Comparison of ENCODE assay signal across 15 mouse cellular contexts in the genomic region with DNA sequence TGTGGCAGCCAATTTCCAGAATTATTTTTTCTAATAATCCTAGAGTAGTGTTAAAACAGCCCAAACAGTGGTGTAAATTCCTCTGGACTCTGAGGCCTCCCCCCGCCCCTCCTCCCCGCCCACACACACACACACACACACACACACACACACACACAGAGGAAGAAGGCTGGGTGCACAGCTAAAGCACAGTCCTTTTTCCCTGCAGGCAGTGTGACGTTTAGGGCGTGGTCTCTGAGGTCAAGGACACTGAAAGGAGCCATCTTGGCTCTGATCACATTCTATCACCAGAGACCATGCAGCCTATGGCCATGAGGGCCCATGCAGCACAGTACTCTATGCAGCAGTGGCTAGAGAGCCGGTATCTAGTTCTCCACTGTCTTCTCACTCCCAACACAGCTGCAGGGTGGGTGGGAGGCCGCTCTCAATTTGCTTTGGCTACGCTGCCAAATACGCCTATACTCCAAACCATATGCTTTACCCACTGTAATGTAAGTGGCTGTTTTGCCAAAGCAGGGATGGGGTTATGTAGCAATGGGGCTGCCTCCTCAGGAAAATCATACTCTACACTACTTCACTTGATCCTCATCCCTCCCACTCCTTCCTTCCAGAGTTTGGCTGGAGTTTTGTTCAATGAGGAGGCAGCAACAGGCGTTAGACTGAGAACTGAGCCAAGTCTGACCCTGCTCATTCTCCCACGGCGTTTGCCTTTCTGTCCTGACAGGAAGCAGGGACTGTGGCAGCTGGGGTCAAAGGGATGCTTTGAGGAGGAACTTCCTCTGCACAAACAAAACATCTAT. TPM values are rescaled to one million over a fixed set of nuclear protein-coding genes. Genes with fewer than 3 reads are reported as not detected.
DNase-seq lines count a peak whose midpoint lies in the region; ATAC-seq and TF ChIP-seq lines count a peak whose summit lies in the region.
"Had no signal": no experiment of that assay in that cellular context is flagged by ENCODE, and none has a peak within 500 bp of the region (broad histone marks: within the 10 kb centered on the region; RNA-seq: fewer than 3 reads in every experiment).

No protein-coding gene starts in this region.

- no peak overlapping the region for H3K4me2 ChIP-seq in hindbrain, embryonic 14.5 days (replicated peaks)
- no peak overlapping the region for H3K4me2 ChIP-seq in hindbrain, embryonic 11.5 days (replicated peaks; ENCODE audit: low read depth, low read length)
- no peak overlapping the region for H3K4me2 ChIP-seq in lung, embryonic 16.5 days (ENCODE audit: low read depth, low read length)
- no peak overlapping the region for H3K4me2 ChIP-seq in embryonic facial prominence, embryonic 12.5 days (replicated peaks)
- no peak overlapping the region; the same call in 1 of the 2 replicates for H3K4me2 ChIP-seq in limb, embryonic 13.5 days (replicated peaks)

- no peaks in the 10 kb centered on the region for H3K9me3 ChIP-seq in hindbrain, embryonic 14.5 days (ENCODE audit: control insufficient read depth, low read length)
- H3K9me3 ChIP-seq in hindbrain, embryonic 11.5 days (ENCODE audit: control insufficient read depth, low read length): no peaks in the 10 kb centered on the region
- H3K9me3 ChIP-seq in lung, embryonic 16.5 days (ENCODE audit: control insufficient read depth, low read length): no peaks in the 10 kb centered on the region
- H3K9me3 ChIP-seq in embryonic facial prominence, embryonic 12.5 days: no peaks in the 10 kb centered on the region
- no peaks in the 10 kb centered on the region for H3K9me3 ChIP-seq in limb, embryonic 13.5 days
- H3K9me3 ChIP-seq: megakaryocyte, embryonic 14.5 days had no signal

- no peak for TF ChIP-seq CTCF in lung, adult 2 months (IDR thresholded peaks at IDR 0.05; ENCODE audit: insufficient read depth, low read length)

- H3K27ac ChIP-seq in hindbrain, embryonic 14.5 days: 0 out of 2 replicates have a peak overlapping the region, but pooled peaks have one; percentile 11
- no peak overlapping the region for H3K27ac ChIP-seq in hindbrain, embryonic 11.5 days (ENCODE audit: low read depth, low read length)
- peak overlapping the region; percentile 63; the same call in 1 of the 2 replicates for H3K27ac ChIP-seq in lung, embryonic 16.5 days (ENCODE audit: low read length)
- H3K27ac ChIP-seq in embryonic facial prominence, embryonic 12.5 days: 0 out of 2 replicates have a peak overlapping the region, but pooled peaks have one; percentile 1
- 0 out of 2 replicates have a peak overlapping the region, but pooled peaks have one; percentile 6 for H3K27ac ChIP-seq in limb, embryonic 13.5 days

- H3K36me3 ChIP-seq in hindbrain, embryonic 14.5 days (replicated peaks; ENCODE audit: control insufficient read depth, insufficient read depth): no peaks in the 10 kb centered on the region
- H3K36me3 ChIP-seq in hindbrain, embryonic 11.5 days (ENCODE audit: control insufficient read depth, insufficient read depth, low read length): no peaks in the 10 kb centered on the region
- no peaks in the 10 kb centered on the region for H3K36me3 ChIP-seq in lung, embryonic 16.5 days (ENCODE audit: control insufficient read depth, insufficient read depth, low read length)
- H3K36me3 ChIP-seq in embryonic facial prominence, embryonic 12.5 days: no peaks in the 10 kb centered on the region
- H3K36me3 ChIP-seq in limb, embryonic 13.5 days: no peaks in the 10 kb centered on the region

- no peak for DNase-seq in hindbrain, embryonic 14.5 days (ENCODE audit: low spot score)
- no peak for DNase-seq in hindbrain, embryonic 11.5 days (ENCODE audit: low spot score)
- no peak for DNase-seq in lung, adult 2 months
- DNase-seq: cerebellum, postnatal 14 days; retina, postnatal 1 day had no signal

- H3K4me3 ChIP-seq in hindbrain, embryonic 14.5 days (replicated peaks; ENCODE audit: low read length): no peak overlapping the region
- H3K4me3 ChIP-seq in hindbrain, embryonic 11.5 days (ENCODE audit: low read depth, low read length): no peak overlapping the region
- H3K4me3 ChIP-seq in lung, embryonic 16.5 days (ENCODE audit: low read length): no peak overlapping the region
- H3K4me3 ChIP-seq in lung, adult 2 months (replicated peaks; ENCODE audit: extremely low read depth, low read depth, low read length): no peak overlapping the region
- no peak overlapping the region for H3K4me3 ChIP-seq in embryonic facial prominence, embryonic 12.5 days
- no peak overlapping the region for H3K4me3 ChIP-seq in limb, embryonic 13.5 days
- H3K4me3 ChIP-seq: erythroblast, embryonic 14.5 days; megakaryocyte, embryonic 14.5 days; myocyte had no signal

- no peaks in the 10 kb centered on the region for H3K27me3 ChIP-seq in hindbrain, embryonic 14.5 days (ENCODE audit: control insufficient read depth, insufficient read depth, low read length)
- H3K27me3 ChIP-seq in hindbrain, embryonic 11.5 days (ENCODE audit: control insufficient read depth, insufficient read depth, low read length): no peaks in the 10 kb centered on the region
- no peaks in the 10 kb centered on the region for H3K27me3 ChIP-seq in lung, embryonic 16.5 days (ENCODE audit: control insufficient read depth, insufficient read depth, low read depth, low read length)
- H3K27me3 ChIP-seq in embryonic facial prominence, embryonic 12.5 days: no peaks in the 10 kb centered on the region
- no peaks in the 10 kb centered on the region for H3K27me3 ChIP-seq in limb, embryonic 13.5 days

- 68% methylated on average over 11 of the region's 11 CpGs for WGBS in hindbrain, embryonic 14.5 days
- 75% methylated on average over 11 of the region's 11 CpGs for WGBS in hindbrain, embryonic 11.5 days
- WGBS in lung, embryonic 16.5 days: 49% methylated on average over 11 of the region's 11 CpGs
- WGBS in lung, adult 2 months: 53% methylated on average over 11 of the region's 11 CpGs
- 52% methylated on average over 11 of the region's 11 CpGs for WGBS in embryonic facial prominence, embryonic 12.5 days
- WGBS in limb, embryonic 13.5 days: 65% methylated on average over 11 of the region's 11 CpGs

- no peak overlapping the region for H3K9ac ChIP-seq in hindbrain, embryonic 14.5 days
- H3K9ac ChIP-seq in hindbrain, embryonic 11.5 days (ENCODE audit: low read depth, low read length): no peak overlapping the region
- no peak overlapping the region for H3K9ac ChIP-seq in lung, embryonic 16.5 days (ENCODE audit: low read length)
- H3K9ac ChIP-seq in embryonic facial prominence, embryonic 12.5 days: no peak overlapping the region
- H3K9ac ChIP-seq in limb, embryonic 13.5 days: no peak overlapping the region

- ATAC-seq in hindbrain, embryonic 14.5 days (ENCODE audit: low FRiP score): no peak
- no peak for ATAC-seq in hindbrain, embryonic 11.5 days (ENCODE audit: low FRiP score)
- ATAC-seq in lung, embryonic 16.5 days (ENCODE audit: low read depth): peak; percentile 79
- peak; percentile 37 for ATAC-seq in embryonic facial prominence, embryonic 12.5 days (ENCODE audit: insufficient number of reproducible peaks, insufficient read depth, low FRiP score, low TSS enrichment)
- ATAC-seq in limb, embryonic 13.5 days (ENCODE audit: low FRiP score, low read depth): peak; percentile 44
- no peak for ATAC-seq in inflammation-experienced regulatory T-cells, adult 6 months

- no peak for TF ChIP-seq POLR2A in lung, adult 2 months (IDR thresholded peaks at IDR 0.05; ENCODE audit: borderline replicate concordance, extremely low read depth, low read depth, low read length)

- peaks cover 8% of the 10 kb centered on the region; the same call in 1 of the 2 replicates for H3K4me1 ChIP-seq in hindbrain, embryonic 14.5 days (replicated peaks; ENCODE audit: control insufficient read depth, insufficient read depth, low read length)
- H3K4me1 ChIP-seq in hindbrain, embryonic 11.5 days (replicated peaks; ENCODE audit: control insufficient read depth, insufficient read depth, low read length): no peaks in the 10 kb centered on the region
- H3K4me1 ChIP-seq in lung, embryonic 16.5 days (replicated peaks; ENCODE audit: control insufficient read depth, insufficient read depth, low read length): peaks cover 14% of the 10 kb centered on the region; the same call in 1 of the 2 replicates
- H3K4me1 ChIP-seq in lung, adult 2 months (ENCODE audit: control insufficient read depth, insufficient read depth, low read length): no peaks in the 10 kb centered on the region
- H3K4me1 ChIP-seq in embryonic facial prominence, embryonic 12.5 days: peaks cover 13% of the 10 kb centered on the region
- peaks cover 17% of the 10 kb centered on the region for H3K4me1 ChIP-seq in limb, embryonic 13.5 days

RNA-seq across cellular contexts. Expression of a gene that starts 18.4 kb away (rescaled TPM):
- 21.2 and 23.0 TPM in 2 replicates for polyA plus RNA-seq in hindbrain, embryonic 14.5 days (2014; fragmentation: Nextera tagmentation; extraction: Ambion mirVana)
- 12.9 and 19.0 TPM in 2 replicates for polyA plus RNA-seq in hindbrain, embryonic 11.5 days (2014; fragmentation: Nextera tagmentation; extraction: Ambion mirVana)
- not detected in 2 replicates for polyA plus RNA-seq in lung, embryonic 16.5 days (2015; fragmentation: Nextera tagmentation; extraction: Ambion mirVana)
- not detected in 2 replicates for polyA plus RNA-seq in lung, adult 2 months (2012; rRNA removed)
- polyA plus RNA-seq in embryonic facial prominence, embryonic 12.5 days (2016; fragmentation: Nextera tagmentation; extraction: Ambion mirVana): 6.6 and 9.1 TPM in 2 replicates
- polyA plus RNA-seq in limb, embryonic 13.5 days (2015; fragmentation: Nextera tagmentation; extraction: Ambion mirVana): not detected in 2 replicates
- polyA plus RNA-seq in inflammation-experienced regulatory T-cells, adult 6 months (2017; shearing (Covaris generic)): not detected
- polyA plus RNA-seq: liver, adult 2 months; myocyte; stomach, embryonic 16.5 days; urinary bladder, adult 2 months had no signal

RNA-seq across cellular contexts. Expression of a gene that starts 54.8 kb away (rescaled TPM):
- not detected in 2 replicates for polyA plus RNA-seq in hindbrain, embryonic 14.5 days (2014; fragmentation: Nextera tagmentation; extraction: Ambion mirVana)
- 0.34 TPM in 1 of 2 replicates, not detected in the other for polyA plus RNA-seq in hindbrain, embryonic 11.5 days (2014; fragmentation: Nextera tagmentation; extraction: Ambion mirVana)
- not detected in 2 replicates for polyA plus RNA-seq in lung, embryonic 16.5 days (2015; fragmentation: Nextera tagmentation; extraction: Ambion mirVana)
- not detected in 2 replicates for polyA plus RNA-seq in lung, adult 2 months (2012; rRNA removed)
- polyA plus RNA-seq in embryonic facial prominence, embryonic 12.5 days (2016; fragmentation: Nextera tagmentation; extraction: Ambion mirVana): not detected in 2 replicates
- not detected in 2 replicates for polyA plus RNA-seq in limb, embryonic 13.5 days (2015; fragmentation: Nextera tagmentation; extraction: Ambion mirVana)
- not detected for polyA plus RNA-seq in inflammation-experienced regulatory T-cells, adult 6 months (2017; shearing (Covaris generic))
- polyA plus RNA-seq: erythroblast, embryonic 14.5 days; liver, adult 2 months; myocyte; stomach, embryonic 16.5 days; urinary bladder, adult 2 months had no signal

RNA-seq across cellular contexts. Expression of a gene that starts 58.8 kb away (rescaled TPM):
- 418 and 450 TPM in 2 replicates for polyA plus RNA-seq in hindbrain, embryonic 14.5 days (2014; fragmentation: Nextera tagmentation; extraction: Ambion mirVana)
- polyA plus RNA-seq in hindbrain, embryonic 11.5 days (2014; fragmentation: Nextera tagmentation; extraction: Ambion mirVana): 962 and 974 TPM in 2 replicates
- 736 and 786 TPM in 2 replicates for polyA plus RNA-seq in lung, embryonic 16.5 days (2015; fragmentation: Nextera tagmentation; extraction: Ambion mirVana)
- 43.1 and 74.9 TPM in 2 replicates for polyA plus RNA-seq in lung, adult 2 months (2012; rRNA removed)
- polyA plus RNA-seq in embryonic facial prominence, embryonic 12.5 days (2016; fragmentation: Nextera tagmentation; extraction: Ambion mirVana): 922 and 970 TPM in 2 replicates
- polyA plus RNA-seq in limb, embryonic 13.5 days (2015; fragmentation: Nextera tagmentation; extraction: Ambion mirVana): 1,176 and 1,233 TPM in 2 replicates
- 1,000 to 10,000 TPM; 1,279 to 1,457 (median 1,455) TPM for polyA plus RNA-seq in inflammation-experienced regulatory T-cells, adult 6 months (2017; shearing (Covaris generic))

Comparison
In these comparisons a context has a peak if more than half of its experiments do, and no peak if none do; other contexts are left out.
1. ATAC-seq: peak in lung, embryonic 16.5 days (single experiment), embryonic facial prominence, embryonic 12.5 days (single experiment) and limb, embryonic 13.5 days (single experiment); none in hindbrain, embryonic 14.5 days (single experiment), hindbrain, embryonic 11.5 days (single experiment) and inflammation-experienced regulatory T-cells, adult 6 months (single experiment).